Mouse (Mus musculus) CD4-positive, CD25-positive, alpha-beta regulatory T cell, adult 2 months (primary cell): ENCODE data around the gene Nxt2.
"Not testable (repeated sequence)": the region's sequence is repeated elsewhere in the genome, so short reads cannot be mapped to it uniquely, and the experiment has no call there.

Experiments
- DNase-seq: peaks from one replicate; pipeline ENCODE4 v3.0.0-alpha.2; 2012; ENCODE audit warnings: low read depth, low spot score

Nxt2 gene

DNA sequence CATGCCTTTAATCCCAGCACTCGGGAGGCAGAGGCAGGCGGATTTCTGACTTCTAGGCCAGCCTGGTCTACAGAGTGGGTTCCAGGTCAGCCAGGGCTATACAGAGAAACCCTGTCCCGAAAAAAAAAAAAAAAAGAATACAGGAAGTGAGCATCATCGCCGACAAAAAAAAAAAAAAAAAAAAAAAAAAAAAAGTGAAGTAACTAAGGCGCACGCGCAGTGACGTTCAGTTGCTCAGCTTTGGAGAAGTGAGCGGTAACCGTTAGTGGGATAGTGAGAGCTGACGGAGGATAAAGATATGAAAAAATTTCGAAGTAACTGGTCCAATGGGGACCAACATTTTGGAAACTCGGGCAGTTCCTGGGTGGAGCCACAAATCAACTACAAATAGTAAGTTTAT is at the start of gene Nxt2:
Gene Nxt2 (plus strand): TSS at position 229 of the 400 bp plus-strand sequence.
- DNase-seq: no peak

- no peak for DNase-seq
These were observed 49.6 kb upstream of the Nxt2 start for GRCm38 (mm10) chrX:142176981-142177380.

GRCm38 (mm10) chrX:142182026-142182425 is 44.5 kb upstream of the Nxt2 start:
- no peak for DNase-seq

- no peak for DNase-seq
These were observed 37.4 kb upstream of the Nxt2 start for GRCm38 (mm10) chrX:142189023-142189703.

GRCm38 (mm10) chrX:142190355-142190754 is 36.2 kb upstream of the Nxt2 start:
- DNase-seq: no peak

DNA sequence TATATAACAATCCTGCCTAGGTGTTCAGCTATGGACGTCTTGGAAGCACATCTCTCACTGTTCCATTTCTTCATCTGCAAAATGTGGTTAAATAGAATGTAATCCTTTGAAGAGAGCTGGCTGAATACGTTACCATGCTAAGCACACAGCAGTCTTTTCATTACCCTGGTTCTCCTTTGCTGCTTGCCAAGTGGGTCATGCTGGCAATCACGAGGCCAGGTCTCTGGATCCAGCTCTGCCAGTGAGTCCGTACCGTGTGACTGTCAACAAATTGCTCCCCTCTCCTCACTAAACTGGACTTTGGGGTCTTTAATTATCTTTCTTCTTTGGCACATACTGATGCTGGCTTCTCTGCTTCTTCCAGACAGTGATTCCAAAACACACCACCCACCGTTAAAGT is 32.1 kb upstream of the Nxt2 start:
- DNase-seq: no peak

DNA sequence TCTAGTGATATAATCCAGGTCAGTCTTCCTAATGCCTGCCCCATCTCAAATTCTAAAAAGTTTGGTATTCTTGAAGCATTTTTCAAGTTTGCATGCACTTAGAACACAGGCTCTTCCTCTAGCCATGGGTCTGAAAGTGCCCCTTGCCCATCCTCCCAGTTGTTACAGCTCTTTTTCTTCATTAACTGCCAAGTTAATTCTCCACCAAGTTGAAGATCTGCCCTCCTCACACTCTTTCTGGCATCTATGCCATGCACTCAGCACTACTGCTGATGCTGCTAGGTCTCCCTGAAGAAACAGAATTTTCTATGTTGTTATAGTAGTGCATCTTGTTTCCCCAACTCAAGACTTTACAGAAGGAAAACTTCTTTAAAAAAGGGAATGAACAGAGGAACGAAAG is 31.0 kb upstream of the Nxt2 start:
- no peak for DNase-seq

DNA sequence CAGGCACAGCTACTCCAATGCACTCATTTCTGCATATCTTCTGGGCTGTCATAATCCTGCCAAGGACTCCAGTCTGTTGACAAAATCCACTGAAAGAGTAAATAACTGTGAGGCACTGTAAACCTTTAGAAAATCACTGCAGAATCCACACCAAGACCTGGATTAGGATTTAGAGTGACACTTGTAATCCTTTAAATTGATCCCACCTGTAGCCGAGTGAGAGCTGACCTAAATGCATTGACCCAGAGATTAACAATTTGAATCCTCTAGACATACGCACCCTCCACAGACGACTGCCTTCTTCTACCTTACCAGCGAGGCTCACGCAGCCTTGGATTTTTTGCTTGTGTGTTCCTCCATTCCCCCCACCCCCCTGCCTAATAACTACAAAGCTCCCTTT is 29.7 kb upstream of the Nxt2 start, which contains the start of gene Gucy2f:
Gene Gucy2f (minus strand): TSS at position 101 of the 400 bp plus-strand sequence.
- DNase-seq: no peak

GRCm38 (mm10) chrX:142200295-142200694 is 26.3 kb upstream of the Nxt2 start:
- DNase-seq: peak; percentile 58

DNA sequence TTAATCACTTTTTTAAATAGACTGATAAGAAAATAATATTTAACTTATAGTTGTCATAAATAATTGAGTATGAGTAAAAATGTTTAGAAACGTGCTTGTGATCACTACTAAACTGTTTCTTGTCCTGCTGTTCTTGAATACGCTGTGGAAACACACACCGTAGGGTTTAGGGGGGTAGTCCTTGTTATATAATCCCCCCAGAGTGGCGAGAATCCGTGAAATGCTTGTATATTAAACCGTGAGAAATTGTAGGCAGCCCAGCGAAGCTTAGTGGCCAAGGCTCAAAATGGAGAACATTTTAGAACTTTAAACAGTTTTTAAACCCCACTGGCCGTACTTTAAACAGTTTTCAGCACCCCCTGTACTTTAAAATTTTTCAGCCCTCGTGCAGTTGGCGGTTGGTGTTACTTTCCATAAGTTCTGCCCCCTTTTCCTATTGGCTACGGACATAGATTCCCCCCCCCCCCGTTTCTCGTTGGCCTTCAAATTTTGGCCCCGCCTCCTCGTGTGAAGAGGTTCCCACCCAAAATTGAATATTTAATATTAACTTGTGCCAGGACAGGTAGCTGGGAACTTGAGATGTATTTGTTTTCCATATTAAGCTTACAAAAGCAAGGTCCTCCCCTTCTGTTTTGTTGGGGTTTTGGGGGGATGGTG is 956 bp downstream of the Nxt2 start:
- peak; percentile 73 for DNase-seq

DNA sequence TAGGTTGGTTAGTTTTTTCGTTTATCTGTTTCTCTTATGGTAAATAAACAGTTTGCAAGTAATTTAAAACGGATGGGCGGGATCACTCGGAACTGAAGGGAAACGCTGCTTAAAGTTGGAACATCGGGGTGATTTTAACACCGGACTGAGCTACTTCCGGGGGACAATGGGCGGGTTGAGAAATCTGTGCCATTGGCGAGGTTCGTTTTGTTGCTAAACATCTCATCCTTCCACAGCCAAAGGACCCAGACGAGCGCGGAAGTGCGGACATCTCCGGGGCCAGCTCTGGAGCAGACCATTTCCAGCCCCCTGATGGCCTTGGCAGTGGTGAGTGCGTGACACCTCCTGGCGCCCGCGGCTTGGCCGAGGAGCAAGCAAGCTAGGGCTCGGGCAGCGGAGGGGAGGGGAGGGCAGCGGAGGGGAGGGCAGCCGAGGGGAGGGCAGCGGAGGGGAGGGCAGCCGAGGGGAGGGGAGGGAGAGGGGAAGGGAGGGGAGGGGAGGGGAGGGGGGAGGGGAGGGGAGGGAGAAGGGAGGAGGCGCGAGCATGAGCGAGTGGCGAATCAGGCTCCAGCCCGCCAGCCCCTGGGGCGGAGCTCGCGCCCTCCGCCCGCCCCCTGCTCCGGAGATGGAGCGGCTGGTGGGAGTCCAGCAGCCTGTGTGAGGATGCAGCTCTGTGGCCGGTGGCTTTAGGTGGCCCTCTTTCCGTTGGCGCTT is 1.6 kb downstream of the Nxt2 start:
- DNase-seq: peak; percentile 79

- peak; percentile 1 for DNase-seq
These were observed 2.2 kb downstream of the Nxt2 start for GRCm38 (mm10) chrX:142228769-142229158.

DNA sequence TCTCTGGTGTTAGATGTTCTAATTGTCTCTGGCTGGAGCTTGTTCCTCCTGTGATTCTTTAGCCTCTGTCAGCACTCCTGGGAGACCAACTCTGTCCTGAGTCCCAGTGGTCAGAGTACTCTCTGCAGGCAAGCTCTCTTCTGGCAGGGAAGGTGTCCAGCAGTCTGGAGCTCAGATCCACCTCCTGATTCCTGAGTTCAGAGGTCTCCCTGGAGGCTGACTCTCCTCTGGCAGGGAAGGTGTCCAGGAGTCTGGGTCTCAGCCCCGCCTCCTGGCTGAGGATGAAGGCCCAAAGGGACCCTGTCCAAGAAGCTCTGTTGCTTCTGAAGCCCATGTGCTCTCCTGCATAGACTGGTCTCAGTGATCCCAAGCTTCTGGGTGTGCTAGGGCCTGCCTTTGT is 9.6 kb downstream of the Nxt2 start:
- DNase-seq: not testable (repeated sequence)

- peak; percentile 3 for DNase-seq
These were observed 10.5 kb downstream of the Nxt2 start for GRCm38 (mm10) chrX:142237101-142237500.

DNA sequence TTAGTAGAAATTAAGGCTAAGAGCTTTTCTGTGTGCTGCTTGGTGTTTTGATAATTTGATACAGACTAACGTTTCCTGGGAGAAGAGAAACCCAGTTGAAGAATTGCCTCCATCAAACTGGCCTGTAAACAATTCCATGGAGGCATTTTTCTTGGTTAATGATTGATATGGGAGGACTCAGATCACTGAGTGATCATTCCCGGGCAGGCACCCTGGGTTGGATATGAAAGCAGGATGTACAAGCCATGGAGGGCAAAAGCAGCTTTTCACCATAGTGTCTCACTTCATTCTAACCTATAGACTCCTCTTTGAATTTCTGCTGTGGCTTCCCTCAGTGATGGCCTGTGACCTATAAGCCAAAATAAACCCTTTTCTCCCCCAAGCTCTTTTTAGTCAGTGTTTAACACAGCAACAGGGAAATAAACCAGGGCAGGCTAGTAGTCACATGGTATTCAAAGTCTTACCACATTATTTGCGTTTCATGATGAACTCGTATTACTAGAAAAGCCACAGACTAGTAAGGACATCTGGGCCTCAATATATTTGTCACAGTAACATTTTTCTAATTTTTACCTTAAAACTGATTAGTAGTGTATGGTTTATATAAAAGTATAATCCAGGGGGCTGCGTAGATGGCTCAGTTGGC is 19.2 kb downstream of the Nxt2 start:
- DNase-seq: no peak

- no peak for DNase-seq
These were observed 23.6 kb downstream of the Nxt2 start for GRCm38 (mm10) chrX:142250008-142250736.

GRCm38 (mm10) chrX:142276031-142276430 is 49.5 kb downstream of the Nxt2 start:
- DNase-seq: no peak

GRCm38 (mm10) chrX:142276573-142276972 is 50.0 kb downstream of the Nxt2 start:
- no peak for DNase-seq

- DNase-seq: no peak
These were observed 59.3 kb downstream of the Nxt2 start for GRCm38 (mm10) chrX:142285905-142286304.
